Mouse (Mus musculus): ENCODE results near the gene Gm11214. TPM values are rescaled to one million over a fixed set of nuclear protein-coding genes. Genes with fewer than 3 reads are reported as not detected.

Gene Gm11214
- polyA plus RNA-seq (2012; rRNA removed) (not detected in 2 replicates), polyA plus RNA-seq (2014; fragmentation: Nextera tagmentation; extraction: Ambion mirVana) (not detected in 2 replicates)

- Histone ChIP-seq H3K36me3 (replicated peaks; ENCODE audit: control insufficient read depth, insufficient read depth, low read depth) (no peaks in the 10 kb centered on the region), H3K4me1 (replicated peaks; ENCODE audit: control insufficient read depth in 2 of 2, insufficient read depth in 2 of 2, low read length in 1 of 2) (no peaks in the 10 kb centered on the region), H3K27me3 (ENCODE audit: control insufficient read depth, insufficient read depth, low read length) (no peaks in the 10 kb centered on the region), H3K4me3 (ENCODE audit: insufficient read depth in 1 of 2, low read depth in 2 of 2, low read length in 2 of 2) (no peak within 1 kb of the TSS), H3K27ac (no peak within 1 kb of the TSS), H3K9ac (replicated peaks) (no peak within 1 kb of the TSS), H3K9me3 (ENCODE audit: control insufficient read depth, low read length) (no peaks in the 10 kb centered on the region), H3K4me2 (ENCODE audit: low read depth) (no peak within 1 kb of the TSS)
- DNase-seq (ENCODE audit: low read depth in 3 of 3, low spot score in 3 of 3) (no peak), ATAC-seq (ENCODE audit: insufficient read depth) (no peak)
- no peak for TF ChIP-seq CTCF (IDR thresholded peaks at IDR 0.05; ENCODE audit: low read depth)
- TF ChIP-seq EP300 (IDR thresholded peaks at IDR 0.05; ENCODE audit: low read depth), result no peak
- WGBS (ENCODE audit: insufficient replicate concordance), result 60% methylated on average over 6 of the region's 6 CpGs
These were observed at the start of gene Gm11214 for GRCm38 (mm10) chr4:63663279-63663678. TSS of gene Gm11214 (minus strand) at chr4:63663379.

- Histone ChIP-seq H3K27ac (no peak overlapping the region), H3K4me1 (replicated peaks; ENCODE audit: control insufficient read depth in 2 of 2, insufficient read depth in 2 of 2, low read length in 1 of 2) (no peaks in the 10 kb centered on the region), H3K36me3 (replicated peaks; ENCODE audit: control insufficient read depth, insufficient read depth, low read depth) (no peaks in the 10 kb centered on the region), H3K4me2 (ENCODE audit: low read depth) (no peak overlapping the region), H3K9ac (replicated peaks) (no peak overlapping the region), H3K4me3 (ENCODE audit: insufficient read depth in 1 of 2, low read depth in 2 of 2, low read length in 2 of 2) (no peak overlapping the region), H3K9me3 (ENCODE audit: control insufficient read depth, low read length) (no peaks in the 10 kb centered on the region), H3K27me3 (ENCODE audit: control insufficient read depth, insufficient read depth, low read length) (no peaks in the 10 kb centered on the region)
- TF ChIP-seq CTCF (IDR thresholded peaks at IDR 0.05; ENCODE audit: low read depth) (no peak), EP300 (IDR thresholded peaks at IDR 0.05; ENCODE audit: low read depth) (no peak)
- ATAC-seq (ENCODE audit: insufficient read depth) (no peak), DNase-seq (ENCODE audit: low read depth in 3 of 3, low spot score in 3 of 3) (no peak)
- WGBS (ENCODE audit: insufficient replicate concordance), result 47% methylated on average over 5 of the region's 5 CpGs
These were observed 48.7 kb upstream of the Gm11214 start for GRCm38 (mm10) chr4:63711886-63712285.

GRCm38 (mm10) chr4:63710431-63711220 is 47.4 kb upstream of the Gm11214 start:
- Histone ChIP-seq H3K4me3 (ENCODE audit: insufficient read depth in 1 of 2, low read depth in 2 of 2, low read length in 2 of 2) (no peak overlapping the region), H3K9me3 (ENCODE audit: control insufficient read depth, low read length) (no peaks in the 10 kb centered on the region), H3K36me3 (replicated peaks; ENCODE audit: control insufficient read depth, insufficient read depth, low read depth) (no peaks in the 10 kb centered on the region), H3K27me3 (ENCODE audit: control insufficient read depth, insufficient read depth, low read length) (no peaks in the 10 kb centered on the region), H3K4me1 (replicated peaks; ENCODE audit: control insufficient read depth in 2 of 2, insufficient read depth in 2 of 2, low read length in 1 of 2) (no peaks in the 10 kb centered on the region), H3K4me2 (ENCODE audit: low read depth) (no peak overlapping the region), H3K9ac (replicated peaks) (no peak overlapping the region), H3K27ac (no peak overlapping the region)
- WGBS (ENCODE audit: insufficient replicate concordance), result 57% methylated on average over 8 of the region's 8 CpGs
- ATAC-seq (ENCODE audit: insufficient read depth) (no peak), DNase-seq (ENCODE audit: low read depth in 3 of 3, low spot score in 3 of 3) (no peak)
- TF ChIP-seq CTCF (IDR thresholded peaks at IDR 0.05; ENCODE audit: low read depth), result no peak
- no peak for TF ChIP-seq EP300 (IDR thresholded peaks at IDR 0.05; ENCODE audit: low read depth)

GRCm38 (mm10) chr4:63706279-63706971 is 43.2 kb upstream of the Gm11214 start:
- Histone ChIP-seq H3K36me3 (replicated peaks; ENCODE audit: control insufficient read depth, insufficient read depth, low read depth) (no peaks in the 10 kb centered on the region), H3K4me1 (replicated peaks; ENCODE audit: control insufficient read depth in 2 of 2, insufficient read depth in 2 of 2, low read length in 1 of 2) (no peaks in the 10 kb centered on the region), H3K4me2 (ENCODE audit: low read depth) (no peak overlapping the region), H3K27ac (no peak overlapping the region), H3K9ac (replicated peaks) (no peak overlapping the region), H3K4me3 (ENCODE audit: insufficient read depth in 1 of 2, low read depth in 2 of 2, low read length in 2 of 2) (no peak overlapping the region), H3K9me3 (ENCODE audit: control insufficient read depth, low read length) (no peaks in the 10 kb centered on the region), H3K27me3 (ENCODE audit: control insufficient read depth, insufficient read depth, low read length) (no peaks in the 10 kb centered on the region)
- no peak for DNase-seq (ENCODE audit: low read depth in 3 of 3, low spot score in 3 of 3)
- no peak for ATAC-seq (ENCODE audit: insufficient read depth)
- TF ChIP-seq CTCF (IDR thresholded peaks at IDR 0.05; ENCODE audit: low read depth), result no peak
- TF ChIP-seq EP300 (IDR thresholded peaks at IDR 0.05; ENCODE audit: low read depth), result no peak
- WGBS (ENCODE audit: insufficient replicate concordance), result 61% methylated on average over 1 of the region's 1 CpGs

- Histone ChIP-seq H3K36me3 (replicated peaks; ENCODE audit: control insufficient read depth, insufficient read depth, low read depth) (no peaks in the 10 kb centered on the region), H3K4me1 (replicated peaks; ENCODE audit: control insufficient read depth in 2 of 2, insufficient read depth in 2 of 2, low read length in 1 of 2) (no peaks in the 10 kb centered on the region), H3K9me3 (ENCODE audit: control insufficient read depth, low read length) (no peaks in the 10 kb centered on the region), H3K9ac (replicated peaks) (no peak overlapping the region), H3K27me3 (ENCODE audit: control insufficient read depth, insufficient read depth, low read length) (no peaks in the 10 kb centered on the region), H3K4me2 (ENCODE audit: low read depth) (no peak overlapping the region), H3K4me3 (ENCODE audit: insufficient read depth in 1 of 2, low read depth in 2 of 2, low read length in 2 of 2) (no peak overlapping the region), H3K27ac (no peak overlapping the region)
- 38% methylated on average over 5 of the region's 5 CpGs for WGBS (ENCODE audit: insufficient replicate concordance)
- no peak for ATAC-seq (ENCODE audit: insufficient read depth)
- DNase-seq (ENCODE audit: low read depth in 3 of 3, low spot score in 3 of 3), result no peak
- no peak for TF ChIP-seq EP300 (IDR thresholded peaks at IDR 0.05; ENCODE audit: low read depth)
- no peak for TF ChIP-seq CTCF (IDR thresholded peaks at IDR 0.05; ENCODE audit: low read depth)
These were observed 41.1 kb upstream of the Gm11214 start for GRCm38 (mm10) chr4:63704232-63704631.
